Mouse (Mus musculus) liver, embryonic 14.5 days (tissue): ENCODE measurements at regions not wholly inside any gene's neighbourhood (a gene's known extent, or its start where the extent isn't known, plus 50 kb on each side); places are given as distances from the start of the nearest gene placed in this dataset.

ENCODE experiments used
- CTCF ChIP-seq: IDR thresholded peaks from 2 replicates; pipeline ENCODE4 v1.5.1; 2016; ENCODE audit warnings: antibody characterized with exemption, low read depth, control low read depth
- EP300 ChIP-seq: IDR thresholded peaks from 2 replicates; pipeline ENCODE4 v1.6.1; 2016; ENCODE audit warnings: antibody characterized with exemption, low read depth

GRCm38 (mm10) chr17:45945005-45945404 lies 87.2 kb downstream of the Vegfa start:
- TF ChIP-seq EP300 = no peak
- no peak for TF ChIP-seq CTCF
